Mouse (Mus musculus) retina, postnatal 1 day (tissue): ENCODE data around the gene H2-Aa.
A peak's percentile ranks its signal among the peaks of the same experiment; 100 is the strongest.

Experiments used
- DNase-seq: peaks from one replicate; pipeline ENCODE4 v3.0.0-alpha.2; 2012

Gene H2-Aa

GRCm38 (mm10) chr17:34299356-34299755 lies 11.7 kb upstream of the H2-Aa start:
- no peak for DNase-seq

DNA sequence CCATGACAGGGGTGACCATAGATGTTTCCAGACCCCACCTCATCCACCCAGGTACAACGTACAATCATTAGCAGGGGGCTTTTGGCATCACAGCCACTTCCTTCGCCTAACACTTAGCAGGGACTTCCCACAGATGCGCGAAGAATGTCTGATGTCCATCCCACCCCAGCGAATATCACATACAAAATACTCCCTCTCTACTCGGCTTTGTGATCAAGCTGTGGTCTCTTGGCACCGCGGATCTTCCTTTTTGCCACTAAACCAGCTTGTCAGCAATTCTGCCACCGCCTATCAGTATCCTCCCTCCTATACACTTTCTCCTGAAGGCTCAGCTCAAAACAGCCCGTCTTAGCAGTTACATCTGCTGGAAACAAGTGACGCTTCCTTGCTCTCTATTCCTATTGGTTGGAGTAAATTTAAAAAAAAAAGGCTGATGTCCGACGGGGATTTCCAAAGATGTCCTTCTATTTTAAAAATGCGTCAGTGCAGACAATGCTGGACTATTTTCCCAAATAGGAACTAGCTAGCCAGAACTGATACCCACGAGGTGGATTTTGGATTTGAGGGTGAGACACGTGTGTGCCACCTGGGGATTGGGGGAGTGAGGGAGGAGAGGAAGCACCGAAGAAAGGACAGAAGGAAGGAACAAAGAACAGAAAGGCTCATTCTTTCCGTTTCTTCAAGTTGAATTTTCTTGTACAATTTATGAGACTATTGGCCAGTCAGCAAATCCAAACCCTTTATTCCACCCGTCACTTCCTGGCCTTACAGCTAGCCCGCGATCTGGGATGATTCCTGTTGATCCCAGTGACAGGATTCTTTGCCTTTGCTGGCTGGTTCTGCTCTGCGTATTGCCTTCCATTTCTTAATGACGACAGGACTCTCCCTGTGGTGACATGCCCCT lies 8.5 kb upstream of the H2-Aa start:
- DNase-seq = peak; percentile 71

GRCm38 (mm10) chr17:34295307-34295706 lies 7.7 kb upstream of the H2-Aa start:
- DNase-seq = no peak

- DNase-seq = no peak
Measured at GRCm38 (mm10) chr17:34294249-34294648, 6.6 kb upstream of the H2-Aa start.

DNA sequence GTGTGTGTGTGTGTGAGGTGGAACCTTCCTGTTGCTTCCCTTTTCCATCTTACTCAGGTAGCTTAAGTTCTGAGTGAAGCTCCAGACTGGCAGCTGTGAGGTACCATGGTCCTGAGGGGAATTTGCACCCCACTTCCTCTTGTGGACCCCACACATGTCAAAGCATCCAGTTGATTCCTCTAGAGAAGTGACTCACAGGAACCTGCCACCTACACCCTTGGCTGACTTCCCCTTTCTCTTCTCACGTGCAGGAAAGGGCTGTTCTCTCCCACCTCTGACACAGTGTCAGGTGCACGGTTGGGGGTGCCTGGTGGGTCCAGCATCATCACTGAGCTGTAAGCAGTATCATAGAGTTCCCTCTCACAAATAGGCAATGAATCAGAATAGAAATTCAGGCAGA lies 5.9 kb upstream of the H2-Aa start:
- no peak for DNase-seq

- DNase-seq = no peak
Measured at GRCm38 (mm10) chr17:34292570-34292969, 4.9 kb upstream of the H2-Aa start.

GRCm38 (mm10) chr17:34291609-34292008 lies 4.0 kb upstream of the H2-Aa start:
- peak; percentile 88 for DNase-seq

GRCm38 (mm10) chr17:34288131-34288530 lies 508 bp upstream of the H2-Aa start:
- DNase-seq = no peak

- no peak for DNase-seq
Measured at GRCm38 (mm10) chr17:34286999-34287398, 624 bp downstream of the H2-Aa start.

DNA sequence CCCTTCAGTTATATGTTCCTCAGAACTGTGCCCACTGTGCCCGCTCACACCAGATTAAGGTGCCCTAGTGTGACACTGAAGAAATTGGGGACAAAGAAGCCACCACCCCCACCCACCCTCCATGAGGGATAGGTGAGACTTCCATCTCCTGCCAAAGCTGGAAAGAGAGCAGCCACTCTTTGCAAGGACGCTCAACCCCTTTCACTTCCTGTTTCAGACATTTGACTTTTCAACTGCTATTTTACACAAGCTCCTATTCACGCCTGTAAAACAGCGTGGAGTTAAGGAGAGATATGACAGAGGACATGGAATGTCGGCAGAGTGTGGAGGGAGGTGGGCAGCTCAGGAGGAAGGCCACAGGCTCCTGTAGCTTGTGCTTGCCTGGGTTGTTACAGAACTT lies 1.1 kb downstream of the H2-Aa start:
- DNase-seq = no peak

DNA sequence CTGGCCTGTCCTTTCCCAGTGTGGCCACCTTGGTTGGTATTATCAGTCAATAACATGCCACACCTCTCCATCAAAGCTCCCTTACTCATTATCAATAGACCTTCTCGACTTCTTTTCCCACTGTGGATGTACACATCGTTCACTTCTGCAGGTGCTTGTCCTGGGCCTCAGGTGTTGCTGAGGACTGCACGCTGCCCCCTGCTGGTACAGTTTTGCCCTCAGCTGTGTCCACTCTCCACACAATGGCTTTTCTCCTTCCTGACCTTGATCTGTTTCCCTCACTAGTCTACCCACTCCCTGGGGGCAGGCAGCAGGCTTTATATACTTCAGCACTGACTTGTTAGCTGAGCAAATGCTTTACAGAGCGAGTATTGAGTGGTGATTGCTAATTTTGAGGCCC lies 1.8 kb downstream of the H2-Aa start:
- DNase-seq = peak; percentile 35

- DNase-seq = no peak
Measured at GRCm38 (mm10) chr17:34285371-34285770, 2.3 kb downstream of the H2-Aa start.

DNA sequence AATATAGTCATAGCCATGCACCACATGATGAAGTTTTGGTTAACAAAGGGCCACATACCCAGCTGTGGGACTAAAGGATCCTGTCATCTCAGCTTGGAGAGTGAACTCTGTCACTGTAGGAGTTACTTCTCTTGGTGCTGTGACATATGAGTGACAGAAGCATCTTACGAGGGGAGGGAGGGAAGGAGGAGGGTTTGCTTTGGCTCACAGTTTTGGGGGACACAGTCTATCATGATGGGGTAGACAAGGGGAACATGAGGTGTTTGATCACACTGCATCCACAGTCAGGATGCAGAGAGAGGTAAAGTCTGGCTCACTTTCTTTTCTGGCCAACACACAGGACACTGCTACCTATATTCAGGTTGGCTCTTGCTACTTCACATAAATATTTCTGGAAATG lies 5.8 kb downstream of the H2-Aa start:
- no peak for DNase-seq

DNA sequence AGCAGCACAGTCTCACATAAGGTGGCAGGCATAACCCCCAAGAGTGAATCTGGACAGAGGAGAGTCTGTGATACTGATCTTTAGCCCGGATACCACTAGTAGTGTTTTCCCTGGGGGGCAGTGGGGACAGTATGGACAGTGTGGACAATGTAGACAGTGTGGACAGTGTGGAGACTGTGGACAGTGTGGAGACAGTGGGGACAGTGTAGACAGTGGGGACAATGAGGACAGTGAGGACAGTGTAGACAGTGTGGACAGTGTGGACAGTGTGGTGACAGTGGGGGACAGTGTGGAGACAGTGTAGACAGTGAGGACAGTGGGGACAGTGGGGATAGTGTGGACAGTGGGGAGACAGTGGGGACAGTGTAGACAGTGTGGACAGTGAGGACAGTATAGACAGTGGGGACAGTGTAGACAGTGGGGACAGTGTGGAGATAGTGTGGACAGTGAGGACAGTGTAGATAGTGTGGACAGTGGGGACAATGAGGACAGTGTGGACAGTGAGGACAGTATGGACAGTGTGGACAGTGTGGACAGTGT lies 7.1 kb downstream of the H2-Aa start:
- DNase-seq = no peak

GRCm38 (mm10) chr17:34272102-34272501 lies 15.5 kb downstream of the H2-Aa start:
- no peak for DNase-seq

DNA sequence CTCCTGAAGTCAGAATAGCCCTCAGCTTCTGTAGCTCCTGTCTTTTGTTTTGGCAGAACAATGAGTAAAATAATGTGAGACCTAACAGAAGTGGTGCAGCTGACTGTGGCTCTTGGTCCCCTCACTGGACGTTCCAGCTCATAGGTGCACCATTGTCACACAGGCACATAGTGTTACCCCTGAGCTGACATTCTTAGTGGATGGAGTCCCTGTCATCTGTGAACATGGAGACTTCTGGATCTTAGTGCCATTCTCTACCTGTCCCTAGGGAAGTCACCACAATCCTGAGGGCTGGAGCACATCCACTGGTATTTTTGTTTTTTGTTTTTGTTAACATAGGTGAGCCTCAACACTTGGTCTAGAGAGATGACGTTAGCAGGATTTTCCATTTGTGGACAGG lies 16.7 kb downstream of the H2-Aa start:
- no peak for DNase-seq

DNA sequence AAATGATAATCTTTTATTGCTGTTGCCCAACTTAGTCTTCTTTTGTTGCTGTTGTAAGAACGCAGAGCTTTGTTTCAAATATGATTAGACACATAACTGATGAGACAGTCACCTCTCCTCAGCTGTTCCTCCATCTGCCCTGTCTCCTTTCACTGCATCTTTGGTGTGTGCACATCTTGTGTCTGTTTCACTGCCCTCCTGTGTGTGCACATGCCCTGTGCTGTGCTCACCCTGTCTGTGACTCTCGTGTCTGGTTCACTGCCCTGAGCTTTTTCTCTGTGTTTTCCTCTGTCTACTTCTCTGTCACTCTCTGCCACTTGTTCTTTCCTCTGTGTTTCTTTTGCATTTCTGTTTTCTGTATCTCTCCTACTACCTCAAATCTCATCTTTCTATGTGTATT lies 17.4 kb downstream of the H2-Aa start:
- DNase-seq = no peak

GRCm38 (mm10) chr17:34269817-34270216 lies 17.8 kb downstream of the H2-Aa start:
- no peak for DNase-seq

GRCm38 (mm10) chr17:34268748-34269147 lies 18.9 kb downstream of the H2-Aa start:
- no peak for DNase-seq

DNA sequence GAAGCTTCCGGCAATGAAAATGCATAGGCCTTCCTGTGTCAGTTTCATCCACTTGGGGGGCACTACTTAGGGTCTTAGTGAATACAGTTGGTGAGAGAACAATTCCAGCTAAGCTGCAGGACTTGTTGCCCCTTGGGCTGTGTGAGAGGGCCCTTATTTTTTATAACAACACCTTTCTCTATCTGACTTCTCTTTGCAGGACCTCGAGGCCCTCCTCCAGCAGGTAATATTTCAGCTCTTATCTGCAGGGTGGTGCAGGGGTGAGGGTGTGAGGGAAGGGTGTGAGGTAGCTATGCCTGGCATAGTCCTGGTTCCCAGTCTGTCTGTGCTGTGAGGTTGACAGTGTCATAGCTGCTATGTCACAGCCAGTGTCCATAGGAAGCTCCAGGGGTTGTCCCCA lies 19.4 kb downstream of the H2-Aa start:
- no peak for DNase-seq

DNA sequence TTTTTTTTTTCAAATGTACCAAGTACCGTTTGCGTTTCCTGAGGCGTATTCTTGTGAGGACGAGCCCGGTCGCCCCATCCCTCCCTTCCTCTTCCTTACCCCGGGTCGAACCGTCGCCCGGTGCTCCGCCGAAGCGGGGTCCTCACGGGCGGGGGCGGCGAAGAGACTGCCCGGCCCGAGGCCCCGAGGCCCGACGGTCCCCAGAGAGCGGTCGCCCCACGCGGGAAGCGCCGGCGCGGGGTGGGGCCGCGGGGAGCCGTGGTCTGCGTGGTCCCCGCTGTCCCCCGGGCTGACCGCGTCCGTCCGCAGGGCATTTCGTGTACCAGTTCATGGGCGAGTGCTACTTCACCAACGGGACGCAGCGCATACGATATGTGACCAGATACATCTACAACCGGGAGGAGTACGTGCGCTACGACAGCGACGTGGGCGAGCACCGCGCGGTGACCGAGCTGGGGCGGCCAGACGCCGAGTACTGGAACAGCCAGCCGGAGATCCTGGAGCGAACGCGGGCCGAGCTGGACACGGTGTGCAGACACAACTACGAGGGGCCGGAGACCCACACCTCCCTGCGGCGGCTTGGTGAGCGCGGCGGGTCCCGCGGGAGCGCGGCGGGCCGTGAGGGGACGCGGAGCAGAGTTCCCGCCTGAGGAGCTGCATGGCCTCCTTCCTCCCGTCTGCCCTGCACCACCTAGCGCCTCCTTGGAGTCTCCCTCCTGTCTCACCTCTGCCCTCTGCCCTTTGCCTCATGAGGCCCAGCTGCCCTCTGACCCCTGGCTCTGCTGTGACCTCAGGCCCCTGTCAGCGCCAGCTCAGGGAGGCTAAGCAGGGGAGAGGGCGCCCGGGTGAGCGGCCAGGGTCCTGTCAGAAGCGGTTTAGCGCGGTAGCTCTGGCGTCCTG lies 22.9 kb downstream of the H2-Aa start:
- DNase-seq = peak; percentile 69

DNA sequence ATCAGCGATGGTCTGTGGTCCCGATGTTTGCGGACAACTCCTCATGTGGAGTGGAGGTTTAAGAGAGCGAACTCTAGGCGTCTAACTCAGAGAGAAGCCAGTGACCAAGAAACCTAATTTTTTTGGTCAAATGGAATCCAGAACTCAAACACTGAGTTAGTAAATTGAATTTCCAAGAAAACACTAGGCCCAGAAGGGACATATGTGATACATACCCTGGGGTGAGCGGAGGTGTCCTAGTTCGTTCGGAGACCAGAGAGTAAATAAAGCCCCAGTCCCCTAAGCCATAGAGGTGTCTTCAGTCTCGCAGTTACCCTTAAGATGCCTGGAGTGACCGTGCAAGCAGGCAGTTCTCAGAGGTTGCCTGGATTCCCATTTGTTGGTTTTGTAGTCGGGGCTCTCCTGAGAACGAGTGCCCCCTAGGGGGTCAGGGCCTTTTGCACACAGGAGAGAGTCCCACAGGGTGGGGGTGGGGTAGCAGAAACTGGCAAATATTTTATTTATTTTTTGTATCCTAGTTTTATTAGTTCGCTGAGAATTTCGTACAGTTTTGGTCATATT lies 23.7 kb downstream of the H2-Aa start:
- DNase-seq = peak; percentile 75

- DNase-seq = peak; percentile 91
Measured at GRCm38 (mm10) chr17:34263068-34263467, 24.6 kb downstream of the H2-Aa start.
